Mouse (Mus musculus): ENCODE data around the gene Paqr7. TPM values are rescaled to one million over a fixed set of nuclear protein-coding genes. Genes with fewer than 3 reads are reported as not detected.

Paqr7 gene
- polyA plus RNA-seq, 1 experiment from 2014 or later: 12.8 TPM

- peaks cover 9% of the 10 kb centered on the region; the same call in 1 of the 2 replicates for H3K9me3 ChIP-seq
- WGBS: 69% methylated on average over 18 of the region's 18 CpGs
- peaks cover 56% of the 10 kb centered on the region for H3K36me3 ChIP-seq
- H3K4me1 ChIP-seq (replicated peaks): peaks cover 44% of the 10 kb centered on the region
- no peak overlapping the region for H3K27ac ChIP-seq
- no peak overlapping the region for H3K4me3 ChIP-seq (replicated peaks)
- ATAC-seq: no peak
- H3K4me2 ChIP-seq (replicated peaks): no peak overlapping the region
- H3K9ac ChIP-seq (replicated peaks): peak overlapping the region; percentile 4; the same call in 1 of the 2 replicates
- H3K27me3 ChIP-seq: no peaks in the 10 kb centered on the region
These were observed 51.9 kb downstream of the Paqr7 start for GRCm38 (mm10) chr4:134548169-134548938.

- no peak for ATAC-seq
- WGBS: 98% methylated on average over 8 of the region's 8 CpGs
- Histone ChIP-seq H3K4me1 (replicated peaks) (peaks cover 44% of the 10 kb centered on the region), H3K4me2 (replicated peaks) (no peak overlapping the region), H3K9ac (replicated peaks) (no peak overlapping the region), H3K36me3 (peaks cover 46% of the 10 kb centered on the region), H3K4me3 (replicated peaks) (no peak overlapping the region), H3K9me3 (peaks cover 9% of the 10 kb centered on the region; the same call in 1 of the 2 replicates), H3K27ac (no peak overlapping the region), H3K27me3 (no peaks in the 10 kb centered on the region)
These were observed 53.4 kb downstream of the Paqr7 start for GRCm38 (mm10) chr4:134549899-134550298.

GRCm38 (mm10) chr4:134551494-134552316 lies 55.2 kb downstream of the Paqr7 start, which contains the start of gene Selenon:
TSS of gene Selenon (minus strand) at chr4:134552166.
- H3K27ac ChIP-seq: peak within 1 kb of the TSS; percentile 90
- H3K27me3 ChIP-seq: no peaks in the 10 kb centered on the region
- H3K36me3 ChIP-seq: peaks cover 28% of the 10 kb centered on the region
- peak within 1 kb of the TSS; percentile 72 for H3K4me2 ChIP-seq (replicated peaks)
- peak within 1 kb of the TSS; percentile 95 for H3K9ac ChIP-seq (replicated peaks)
- peaks cover 39% of the 10 kb centered on the region for H3K4me1 ChIP-seq (replicated peaks)
- peaks cover 9% of the 10 kb centered on the region; the same call in 1 of the 2 replicates for H3K9me3 ChIP-seq
- peak; percentile 85 for ATAC-seq
- H3K4me3 ChIP-seq (replicated peaks): peak within 1 kb of the TSS; percentile 77
- WGBS: under 1% methylated on average over 57 of the region's 67 CpGs

GRCm38 (mm10) chr4:134553631-134554030 lies 57.1 kb downstream of the Paqr7 start:
- 76% methylated on average over 1 of the region's 1 CpGs for WGBS
- Histone ChIP-seq H3K9ac (replicated peaks) (no peak overlapping the region), H3K4me3 (replicated peaks) (no peak overlapping the region), H3K36me3 (peaks cover 16% of the 10 kb centered on the region), H3K4me2 (replicated peaks) (no peak overlapping the region), H3K4me1 (replicated peaks) (peaks cover 35% of the 10 kb centered on the region), H3K27ac (no peak overlapping the region), H3K27me3 (no peaks in the 10 kb centered on the region), H3K9me3 (peaks cover 9% of the 10 kb centered on the region; the same call in 1 of the 2 replicates)
- ATAC-seq: no peak

- Histone ChIP-seq H3K4me3 (replicated peaks) (no peak overlapping the region), H3K36me3 (no peaks in the 10 kb centered on the region), H3K27ac (no peak overlapping the region), H3K9ac (replicated peaks) (no peak overlapping the region), H3K9me3 (no peaks in the 10 kb centered on the region), H3K4me1 (replicated peaks) (peaks cover 21% of the 10 kb centered on the region), H3K27me3 (no peaks in the 10 kb centered on the region), H3K4me2 (replicated peaks) (no peak overlapping the region)
- ATAC-seq: no peak
- WGBS: 57% methylated on average over 8 of the region's 8 CpGs
These were observed 59.6 kb downstream of the Paqr7 start for GRCm38 (mm10) chr4:134555956-134556580.

GRCm38 (mm10) chr4:134557626-134558249 lies 61.2 kb downstream of the Paqr7 start:
- H3K4me2 ChIP-seq (replicated peaks): no peak overlapping the region
- H3K9me3 ChIP-seq: no peaks in the 10 kb centered on the region
- no peak for ATAC-seq
- H3K9ac ChIP-seq (replicated peaks): no peak overlapping the region
- H3K4me3 ChIP-seq (replicated peaks): no peak overlapping the region
- H3K27me3 ChIP-seq: no peaks in the 10 kb centered on the region
- no peak overlapping the region for H3K27ac ChIP-seq
- 13% methylated on average over 15 of the region's 16 CpGs for WGBS
- H3K4me1 ChIP-seq (replicated peaks): peaks cover 13% of the 10 kb centered on the region
- H3K36me3 ChIP-seq: no peaks in the 10 kb centered on the region

- Histone ChIP-seq H3K4me2 (replicated peaks) (no peak overlapping the region), H3K27ac (no peak overlapping the region), H3K36me3 (0 out of 2 replicates have a peak, but pooled peaks cover 2% of the 10 kb centered on the region), H3K27me3 (no peaks in the 10 kb centered on the region), H3K9me3 (no peaks in the 10 kb centered on the region), H3K4me1 (replicated peaks) (peaks cover 13% of the 10 kb centered on the region), H3K4me3 (replicated peaks) (no peak overlapping the region), H3K9ac (replicated peaks) (0 out of 2 replicates have a peak overlapping the region, but pooled peaks have one; percentile 33)
- no peak for ATAC-seq
- 58% methylated on average over 9 of the region's 9 CpGs for WGBS
These were observed 62.1 kb downstream of the Paqr7 start for GRCm38 (mm10) chr4:134558570-134559113.

- no peak overlapping the region for H3K4me2 ChIP-seq (replicated peaks)
- WGBS: 84% methylated on average over 7 of the region's 7 CpGs
- ATAC-seq: no peak
- peaks cover 13% of the 10 kb centered on the region for H3K4me1 ChIP-seq (replicated peaks)
- H3K36me3 ChIP-seq: 0 out of 2 replicates have a peak, but pooled peaks cover 2% of the 10 kb centered on the region
- H3K9me3 ChIP-seq: no peaks in the 10 kb centered on the region
- no peak overlapping the region for H3K27ac ChIP-seq
- H3K27me3 ChIP-seq: no peaks in the 10 kb centered on the region
- no peak overlapping the region for H3K4me3 ChIP-seq (replicated peaks)
- H3K9ac ChIP-seq (replicated peaks): no peak overlapping the region
These were observed 62.7 kb downstream of the Paqr7 start for GRCm38 (mm10) chr4:134559154-134559553.

Small RNA genes lying within 50 kb of the gene (microRNA-seq; reads per million reads assigned to microRNA genes)
- 2.3 reads per million, percentile 5 among the genes with 10 or more reads in this experiment for gene Gm23634

Other genes with a start within 250 kb of the Paqr7 start
- not detected in 2 replicates for gene Gm30191, start 249.8 kb upstream of the Paqr7 start, polyA plus RNA-seq (2015; fragmentation: Nextera tagmentation; extraction: Ambion mirVana)
- gene Grrp1, start 242.6 kb upstream of the Paqr7 start, polyA plus RNA-seq (2015; fragmentation: Nextera tagmentation; extraction: Ambion mirVana): 6.2 and 8.1 TPM in 2 replicates
- gene Pdik1l, start 208.8 kb upstream of the Paqr7 start, polyA plus RNA-seq (2015; fragmentation: Nextera tagmentation; extraction: Ambion mirVana): 42.3 and 44.0 TPM in 2 replicates
- 0.11 and 0.21 TPM in 2 replicates for gene Trim63, start 181.6 kb upstream of the Paqr7 start, polyA plus RNA-seq (2015; fragmentation: Nextera tagmentation; extraction: Ambion mirVana)
- 0.05 and 0.12 TPM in 2 replicates for gene Slc30a2, start 153.5 kb upstream of the Paqr7 start, polyA plus RNA-seq (2015; fragmentation: Nextera tagmentation; extraction: Ambion mirVana)
- gene Extl1, start 112.8 kb upstream of the Paqr7 start, polyA plus RNA-seq (2015; fragmentation: Nextera tagmentation; extraction: Ambion mirVana): 0.16 and 0.40 TPM in 2 replicates
- gene Pafah2, start 100.4 kb upstream of the Paqr7 start, polyA plus RNA-seq (2015; fragmentation: Nextera tagmentation; extraction: Ambion mirVana): 6.4 and 6.6 TPM in 2 replicates
- 7,568 and 8,132 TPM in 2 replicates for gene Stmn1, start 28.4 kb upstream of the Paqr7 start, polyA plus RNA-seq (2015; fragmentation: Nextera tagmentation; extraction: Ambion mirVana)
- 3.9 and 4.4 TPM in 2 replicates for gene Aunip, start 14.3 kb downstream of the Paqr7 start, polyA plus RNA-seq (2015; fragmentation: Nextera tagmentation; extraction: Ambion mirVana)
- 149 and 155 TPM in 2 replicates for gene Mtfr1l, start 38.7 kb downstream of the Paqr7 start, polyA plus RNA-seq (2015; fragmentation: Nextera tagmentation; extraction: Ambion mirVana)
- 11.1 and 11.5 TPM in 2 replicates for gene Selenon, start 55.5 kb downstream of the Paqr7 start, polyA plus RNA-seq (2015; fragmentation: Nextera tagmentation; extraction: Ambion mirVana)
- 1.9 and 2.4 TPM in 2 replicates for gene Man1c1, start 207.6 kb downstream of the Paqr7 start, polyA plus RNA-seq (2015; fragmentation: Nextera tagmentation; extraction: Ambion mirVana)